Mouse (Mus musculus) olfactory bulb, adult 2 months (tissue): ENCODE results near the gene Tmco5. TPM values are rescaled to one million over a fixed set of nuclear protein-coding genes. Genes with fewer than 3 reads are reported as not detected.

Experiments used
- H3K27ac ChIP-seq: fragments of 200-500 bp; 2 replicates; pipeline ENCODE4 v1.5.1; 2012; ENCODE audit warnings: low read depth, low read length; ENCODE audit not compliant: insufficient read depth
- H3K4me1 ChIP-seq: fragments of 200-500 bp; 2 replicates; pipeline ENCODE4 v1.6.1; 2012; ENCODE audit warnings: low read length; ENCODE audit not compliant: control insufficient read depth, insufficient read depth
- H3K4me3 ChIP-seq: fragments of 200-500 bp; 2 replicates; pipeline ENCODE4 v1.5.1; 2012; ENCODE audit warnings: mild to moderate bottlenecking, low read depth, low read length, moderate library complexity; ENCODE audit not compliant: insufficient read depth
- CTCF ChIP-seq: fragments of 200-500 bp; IDR thresholded peaks from 2 replicates; pipeline ENCODE4 v1.5.1; 2012; ENCODE audit warnings: low read depth, mild to moderate bottlenecking, low read length, moderate library complexity; ENCODE audit not compliant: insufficient read depth
- POLR2A ChIP-seq: fragments of 200-500 bp; IDR thresholded peaks from 2 replicates; pipeline ENCODE4 v1.6.1; 2012; ENCODE audit warnings: mild to moderate bottlenecking, low read depth, low read length, moderate library complexity; ENCODE audit not compliant: insufficient read depth
- WGBS: fragments of 180-500 bp; shearing (Covaris S2); methylation state at CpG from one replicate; pipeline ENCODE4 v1.1.7; 2018; 5-methylcytosine and 5-hydroxymethylcytosine counted together
- polyA plus RNA-seq: library from polyadenylated mRNA; stranded (reverse); fragments of >200 nt; gene quantifications from 2 replicates; pipeline ENCODE4 v1.2.4, GENCODE M21; 2012; ENCODE audit warnings: low replicate concordance; ENCODE audit not compliant: missing spikeins, insufficient read depth, insufficient read length

Tmco5 gene
- polyA plus RNA-seq, 1 experiment: not detected

DNA sequence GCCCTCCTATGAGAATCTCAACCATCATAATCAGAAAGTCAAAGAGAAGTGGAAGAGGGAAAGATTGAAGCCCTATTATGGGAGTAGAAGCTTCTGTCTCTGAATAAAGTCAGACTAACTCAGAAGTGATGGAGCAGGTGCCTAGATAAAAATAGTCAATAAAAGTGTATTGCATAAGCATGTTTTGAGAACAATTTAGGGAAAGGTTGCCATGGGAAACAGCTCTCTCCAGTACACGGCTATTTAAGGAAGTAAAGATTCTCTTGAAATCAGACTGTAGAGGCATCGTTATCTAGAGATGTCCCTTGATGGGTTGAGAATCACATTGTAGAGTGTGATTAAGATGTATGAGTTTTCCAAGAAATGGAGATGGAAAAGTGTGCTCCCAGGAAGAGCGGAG is 1.2 kb downstream of the Tmco5 start:
- H3K4me3 ChIP-seq: no peak overlapping the region
- H3K4me1 ChIP-seq: no peaks in the 10 kb centered on the region; the same call in 1 of the 2 replicates
- WGBS: 49% methylated on average over 3 of the region's 3 CpGs
- TF ChIP-seq CTCF (no peak), POLR2A (no peak)
- no peak overlapping the region for H3K27ac ChIP-seq

DNA sequence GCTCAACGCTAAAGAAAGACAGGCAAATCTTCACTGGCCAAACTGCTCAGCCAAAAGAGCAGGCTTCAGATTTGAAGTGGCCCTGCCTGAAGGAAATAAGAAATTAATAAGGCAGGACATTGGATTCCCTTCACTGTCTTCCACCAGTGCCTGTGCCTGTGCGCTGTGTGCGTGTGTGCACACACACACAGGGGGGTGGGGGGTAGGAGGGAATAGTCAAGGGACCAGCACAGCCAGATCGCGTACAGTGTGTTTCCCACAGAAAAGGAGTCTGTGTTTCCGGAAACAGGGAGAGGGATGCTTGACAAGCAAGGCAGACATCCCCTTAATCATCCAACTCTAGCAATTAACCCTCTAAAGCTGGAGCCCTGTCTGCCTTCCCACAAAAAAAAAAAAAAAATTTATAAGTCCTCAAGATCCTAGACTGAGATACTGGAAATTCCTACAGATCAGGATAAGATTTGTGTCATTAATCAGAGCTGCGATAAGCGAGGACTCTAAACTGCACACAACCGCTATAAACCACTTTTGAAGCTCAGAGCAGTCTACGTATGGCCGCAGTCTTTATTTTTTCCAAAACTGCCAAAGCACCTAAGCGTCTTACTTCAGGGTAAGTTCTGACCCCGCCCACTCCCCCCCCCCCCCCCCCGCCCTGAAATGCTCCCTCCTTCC is 15.0 kb downstream of the Tmco5 start:
- Histone ChIP-seq H3K4me3 (no peak overlapping the region), H3K27ac (no peak overlapping the region), H3K4me1 (peaks cover 5% of the 10 kb centered on the region)
- 13% methylated on average over 14 of the region's 14 CpGs for WGBS
- TF ChIP-seq POLR2A: no peak
- TF ChIP-seq CTCF: no peak

DNA sequence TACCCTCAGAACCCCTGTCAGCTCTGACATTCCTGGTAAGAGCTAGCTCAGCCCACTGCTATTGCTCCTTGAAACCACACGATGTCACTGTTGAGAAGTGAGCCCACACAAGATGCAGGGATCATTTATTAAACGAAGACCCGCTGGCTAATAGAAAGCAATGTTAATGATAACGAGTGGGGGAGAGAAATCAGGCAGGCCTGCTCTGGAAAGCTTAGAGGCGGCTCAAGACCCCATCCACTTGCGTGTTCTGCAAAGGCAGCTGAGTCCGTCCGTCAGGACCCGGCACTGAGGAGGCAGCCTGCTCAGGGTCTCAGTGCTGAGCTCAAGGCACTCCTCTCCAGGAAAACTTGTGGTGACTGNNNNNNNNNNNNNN is 15.5 kb downstream of the Tmco5 start:
- under 1% methylated on average over 9 of the region's 9 CpGs for WGBS
- no peak for TF ChIP-seq CTCF
- no peak for TF ChIP-seq POLR2A
- Histone ChIP-seq H3K4me3 (peak overlapping the region; percentile 26; the same call in 1 of the 2 replicates), H3K4me1 (peaks cover 5% of the 10 kb centered on the region), H3K27ac (no peak overlapping the region)

DNA sequence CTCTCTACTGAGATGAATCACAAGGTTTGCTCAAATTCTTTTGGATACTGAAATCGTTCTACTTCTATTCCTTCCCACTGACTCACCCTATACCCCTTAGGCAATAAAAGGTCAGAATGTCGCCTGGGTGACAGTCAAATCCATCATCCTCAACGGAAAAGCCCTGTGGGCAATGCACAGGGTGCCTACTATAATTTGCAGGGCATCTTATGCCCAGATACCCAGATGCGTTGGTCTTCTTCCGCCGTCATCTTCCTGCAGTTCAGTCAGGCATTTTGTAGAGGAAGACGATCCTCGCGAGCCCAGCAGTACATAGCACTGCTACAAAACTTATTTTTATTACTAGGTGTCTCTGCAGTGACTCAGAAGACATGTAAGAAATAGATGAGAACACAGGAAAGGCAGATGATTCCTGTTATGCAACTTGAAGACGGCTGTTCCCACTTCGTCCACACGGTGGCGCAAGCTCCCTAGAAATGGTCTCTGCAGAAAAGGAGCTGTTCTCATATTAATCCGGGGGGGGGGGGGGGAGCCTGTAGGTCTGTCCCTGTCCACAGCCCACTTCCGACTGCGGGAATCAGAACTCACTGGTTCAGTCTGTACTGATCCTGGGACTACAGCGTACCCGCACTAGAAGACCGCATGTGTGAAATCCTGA is 21.3 kb downstream of the Tmco5 start:
- no peak; the same call in 1 of the 2 replicates for TF ChIP-seq POLR2A
- peak; percentile 86 for TF ChIP-seq CTCF
- peaks cover 4% of the 10 kb centered on the region; the same call in 1 of the 2 replicates for H3K4me1 ChIP-seq
- H3K27ac ChIP-seq: peak overlapping the region; percentile 88
- WGBS: 8% methylated on average over 19 of the region's 19 CpGs
- H3K4me3 ChIP-seq: peak overlapping the region; percentile 52

DNA sequence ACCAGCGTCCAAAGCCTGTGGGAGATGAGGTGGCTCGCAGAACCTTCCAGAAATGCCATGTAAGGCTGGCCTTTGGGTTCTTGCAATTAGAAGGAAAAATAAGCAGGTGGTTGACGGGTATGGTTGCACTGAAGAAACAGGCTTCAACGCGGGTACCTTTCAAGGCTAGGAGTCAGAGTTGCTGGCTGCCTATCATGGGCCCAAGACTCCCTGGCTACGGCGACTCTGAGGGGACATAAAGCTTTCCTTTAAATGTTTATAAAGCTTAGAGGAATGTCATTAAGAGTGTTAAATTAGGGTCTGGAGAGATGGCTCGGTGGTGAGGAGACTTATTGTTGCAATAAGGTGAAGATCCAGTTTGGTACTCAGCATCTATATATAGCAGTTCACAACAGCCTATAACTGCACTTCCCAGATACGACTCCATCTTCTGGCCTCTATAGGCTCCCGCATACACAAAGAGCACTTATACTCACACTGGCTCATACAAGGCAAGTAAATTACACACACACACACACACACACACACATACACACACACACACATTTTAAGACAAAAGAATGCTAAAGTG is 21.9 kb downstream of the Tmco5 start:
- WGBS: 14% methylated on average over 10 of the region's 10 CpGs

DNA sequence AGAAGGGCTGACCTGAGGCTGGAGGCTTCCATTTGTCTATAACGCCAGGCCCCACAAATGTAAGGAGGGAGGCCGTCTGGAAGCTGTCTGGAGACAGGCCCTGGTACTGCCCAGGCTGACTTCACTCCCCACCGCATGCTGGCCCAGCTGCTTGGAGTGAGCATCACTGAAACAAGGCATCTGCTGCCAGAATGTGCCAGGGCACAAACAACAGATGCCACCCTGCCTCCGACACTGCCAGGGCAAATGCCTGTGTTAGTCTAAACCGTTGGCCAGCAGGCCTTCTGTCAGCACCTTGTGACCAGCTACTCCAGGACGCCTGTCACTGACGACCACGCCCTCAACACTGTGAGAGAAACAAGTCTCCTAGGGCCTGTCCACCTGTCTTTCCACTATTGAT is 29.8 kb downstream of the Tmco5 start:
- WGBS: 75% methylated on average over 8 of the region's 8 CpGs
- peaks cover 13% of the 10 kb centered on the region; the same call in 1 of the 2 replicates for H3K4me1 ChIP-seq
- TF ChIP-seq CTCF (no peak), POLR2A (no peak)
- no peak overlapping the region for H3K4me3 ChIP-seq
- no peak overlapping the region for H3K27ac ChIP-seq

More for the DNA sequence above, 21.9 kb downstream of the Tmco5 start:
- peak overlapping the region; percentile 82 for H3K27ac ChIP-seq
- peak overlapping the region; percentile 52 for H3K4me3 ChIP-seq
- TF ChIP-seq CTCF: peak; percentile 4; the same call in 1 of the 2 replicates
- no peak; the same call in 1 of the 2 replicates for TF ChIP-seq POLR2A
- peaks cover 4% of the 10 kb centered on the region; the same call in 1 of the 2 replicates for H3K4me1 ChIP-seq

DNA sequence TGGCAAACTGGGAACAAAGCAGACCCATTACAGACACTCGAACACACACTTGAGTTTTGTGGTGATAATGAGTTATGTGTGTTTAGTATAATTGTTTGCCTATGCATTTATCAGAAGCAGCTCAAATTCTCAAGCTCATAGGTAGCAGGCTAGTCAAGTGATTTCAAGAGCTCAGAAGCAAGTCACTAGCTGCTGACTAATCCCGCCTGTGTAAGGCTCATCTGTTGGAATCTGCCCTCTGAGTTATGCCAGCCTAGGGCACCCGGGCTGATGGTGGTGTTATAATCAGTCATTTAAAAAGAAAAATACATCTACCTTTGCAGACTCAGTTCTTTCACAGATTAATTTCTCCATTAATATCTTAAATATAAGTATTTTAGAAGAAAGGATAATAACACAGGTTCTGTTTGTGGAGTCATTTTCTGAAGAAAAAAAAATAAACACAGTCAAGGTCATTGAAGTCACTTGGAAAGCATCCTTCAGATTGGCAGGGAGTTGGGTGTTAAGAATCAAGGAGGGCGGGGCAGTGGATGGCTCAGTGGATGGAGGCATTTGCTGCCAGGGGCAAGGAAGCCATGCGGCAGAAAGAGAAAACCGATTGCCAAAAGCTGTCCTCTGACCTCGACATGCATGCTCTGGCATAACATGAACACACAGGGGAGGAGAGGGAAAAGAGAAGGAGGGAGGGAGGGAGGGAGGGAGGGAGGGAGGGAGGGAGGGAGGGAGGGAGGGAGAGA is 34.0 kb downstream of the Tmco5 start:
- WGBS: 68% methylated on average over 6 of the region's 7 CpGs
- H3K4me3 ChIP-seq: no peak overlapping the region
- TF ChIP-seq POLR2A: no peak
- TF ChIP-seq CTCF: no peak
- no peak overlapping the region for H3K27ac ChIP-seq
- H3K4me1 ChIP-seq: peaks cover 19% of the 10 kb centered on the region

DNA sequence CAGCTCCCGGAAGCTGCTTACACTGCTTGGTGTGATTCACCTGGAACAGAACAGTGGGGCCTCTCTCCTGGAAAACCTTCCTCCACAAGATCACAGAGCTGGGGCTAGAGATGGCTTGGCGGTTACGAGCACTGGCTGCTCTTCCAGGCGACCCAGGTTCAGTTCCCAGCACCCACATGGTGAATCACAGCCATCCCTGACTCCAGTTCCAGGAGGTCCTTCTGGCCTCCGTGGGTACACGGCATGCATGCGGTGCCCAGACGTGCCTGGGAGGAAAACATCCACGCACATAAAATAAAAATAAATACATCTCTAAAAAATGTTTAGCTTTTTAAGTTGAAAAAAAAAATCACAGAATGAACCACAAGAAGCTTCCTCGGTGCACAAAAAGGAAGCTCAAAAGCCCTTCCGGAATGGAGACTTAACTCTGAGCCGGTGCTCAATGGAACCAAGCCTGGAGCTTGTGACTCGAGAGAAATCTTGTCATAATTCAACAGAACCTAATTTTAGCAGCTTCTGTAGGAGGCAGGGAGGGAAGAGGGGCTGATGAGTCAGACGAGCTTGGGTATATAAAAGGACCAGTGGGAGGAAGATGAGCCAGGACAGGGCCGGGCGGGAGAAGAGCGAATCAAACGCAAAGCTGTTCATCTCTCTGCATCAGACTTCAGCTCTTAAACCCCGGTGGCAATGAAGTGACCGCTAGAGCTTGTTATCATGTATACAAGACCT is 35.4 kb downstream of the Tmco5 start:
- Histone ChIP-seq H3K4me3 (no peak overlapping the region), H3K4me1 (peaks cover 11% of the 10 kb centered on the region), H3K27ac (peak overlapping the region; percentile 70)
- no peak for TF ChIP-seq CTCF
- TF ChIP-seq POLR2A: peak; percentile 29; the same call in 1 of the 2 replicates
- WGBS: 43% methylated on average over 20 of the region's 20 CpGs
